Mouse (Mus musculus) intestine, embryonic 14.5 days (tissue): ENCODE data around the gene Dpp6. TPM values are rescaled to one million over a fixed set of nuclear protein-coding genes. Genes with fewer than 3 reads are reported as not detected.

ENCODE experiments used
- ATAC-seq: fragments of 200-750 bp; cut with Nextera tagmentation; replicated peaks from 2 replicates; pipeline ENCODE4 v1.8.0; 2017; ENCODE audit warnings: low read depth, moderate number of reproducible peaks, moderate TSS enrichment, moderate library complexity; ENCODE audit not compliant: low FRiP score, low TSS enrichment
- DNase-seq: peaks from one replicate; pipeline ENCODE4 v3.0.0-alpha.2; 2018; ENCODE audit warnings: low spot score
- H3K27ac ChIP-seq: fragments of 300-500 bp; sonication (generic); 2 replicates; pipeline ENCODE4 v1.5.1; 2014; ENCODE audit warnings: low read depth, mild to moderate bottlenecking, control low read depth
- H3K27me3 ChIP-seq: fragments of 300-500 bp; sonication (generic); replicated peaks from 2 replicates; pipeline ENCODE4 v1.6.1; 2014; ENCODE audit warnings: low read length, control low read depth; ENCODE audit not compliant: control insufficient read depth, insufficient read depth
- H3K36me3 ChIP-seq: fragments of 300-500 bp; sonication (generic); 2 replicates; pipeline ENCODE4 v1.6.1; 2014; ENCODE audit warnings: low read length, control low read depth; ENCODE audit not compliant: control insufficient read depth, insufficient read depth
- H3K4me1 ChIP-seq: fragments of 300-500 bp; sonication (generic); replicated peaks from 2 replicates; pipeline ENCODE4 v1.6.1; 2014; ENCODE audit warnings: low read length, control low read depth, mixed read lengths; ENCODE audit not compliant: control insufficient read depth, insufficient read depth
- H3K4me2 ChIP-seq: fragments of 300-500 bp; sonication (generic); 2 replicates; pipeline ENCODE4 v1.6.1; 2014; ENCODE audit warnings: low read length
- H3K4me3 ChIP-seq: fragments of 300-500 bp; sonication (generic); 2 replicates; pipeline ENCODE4 v1.5.1; 2014; ENCODE audit warnings: low read depth, low read length, control low read depth, mixed read lengths
- H3K9ac ChIP-seq: fragments of 300-500 bp; sonication (generic); 2 replicates; pipeline ENCODE4 v1.6.1; 2014; ENCODE audit warnings: mild to moderate bottlenecking, low read length
- H3K9me3 ChIP-seq: fragments of 300-500 bp; sonication (generic); 2 replicates; pipeline ENCODE4 v1.6.1; 2016; ENCODE audit warnings: low read length, control low read depth; ENCODE audit not compliant: control insufficient read depth
- WGBS: fragments of 180-500 bp; shearing (Covaris S2); extraction: QIAGEN DNeasy Blood & Tissue Kit; methylation state at CpG from one replicate; pipeline ENCODE4 v1.1.7; 2014; 5-methylcytosine and 5-hydroxymethylcytosine counted together
- polyA plus RNA-seq: library from polyadenylated mRNA; unstranded; fragments of >200 nt; fragmentation: Nextera tagmentation; extraction: Ambion mirVana; gene quantifications from 2 replicates; pipeline ENCODE4 v1.2.1, GENCODE M21; 2014

Gene Dpp6
- polyA plus RNA-seq, 1 experiment from 2014 or later, result 2.0 TPM

GRCm38 (mm10) chr5:27274781-27275395 is 457.9 kb downstream of the Dpp6 start:
- WGBS, result 60% methylated on average over 8 of the region's 8 CpGs

DNA sequence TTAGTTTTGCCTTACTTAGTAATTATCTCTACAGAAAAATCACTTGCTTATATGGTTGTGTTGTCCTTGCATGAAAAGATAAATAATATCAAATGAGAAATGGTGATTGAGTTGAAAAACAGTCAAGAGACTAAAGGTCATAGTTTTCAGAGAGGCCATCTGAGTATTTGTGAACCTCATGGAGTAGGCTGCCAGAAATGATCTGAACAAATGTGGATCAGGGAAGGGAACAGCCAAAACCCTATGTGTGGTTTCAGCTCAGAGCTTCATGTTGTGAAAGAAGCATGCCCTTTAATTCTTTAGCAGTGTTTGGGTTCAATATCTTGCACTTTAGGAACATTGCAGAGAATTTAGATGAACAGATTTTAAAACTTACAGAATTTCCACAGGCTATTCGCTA is 458.9 kb downstream of the Dpp6 start:
- DNase-seq, result no peak
- Histone ChIP-seq H3K27ac (no peak overlapping the region), H3K4me1 (no peaks in the 10 kb centered on the region), H3K4me2 (no peak overlapping the region), H3K4me3 (no peak overlapping the region), H3K9me3 (no peaks in the 10 kb centered on the region), H3K36me3 (no peaks in the 10 kb centered on the region), H3K9ac (no peak overlapping the region), H3K27me3 (no peaks in the 10 kb centered on the region)
- 63% methylated on average over 1 of the region's 1 CpGs for WGBS
- ATAC-seq, result no peak

More at GRCm38 (mm10) chr5:27274781-27275395, 457.9 kb downstream of the Dpp6 start:
- no peak for DNase-seq
- no peak for ATAC-seq
- no peak overlapping the region for H3K27ac ChIP-seq
- no peaks in the 10 kb centered on the region for H3K36me3 ChIP-seq
- H3K4me1 ChIP-seq, result no peaks in the 10 kb centered on the region
- H3K9ac ChIP-seq, result no peak overlapping the region
- no peaks in the 10 kb centered on the region for H3K9me3 ChIP-seq
- no peak overlapping the region for H3K4me3 ChIP-seq
- H3K4me2 ChIP-seq, result no peak overlapping the region
- no peaks in the 10 kb centered on the region for H3K27me3 ChIP-seq

- Histone ChIP-seq H3K27me3 (no peaks in the 10 kb centered on the region), H3K36me3 (no peaks in the 10 kb centered on the region), H3K4me1 (no peaks in the 10 kb centered on the region), H3K9me3 (no peaks in the 10 kb centered on the region), H3K27ac (no peak overlapping the region), H3K4me2 (no peak overlapping the region), H3K4me3 (no peak overlapping the region), H3K9ac (no peak overlapping the region)
- DNase-seq (no peak), ATAC-seq (no peak)
- 53% methylated on average over 10 of the region's 10 CpGs for WGBS
Observed at GRCm38 (mm10) chr5:27278120-27278645, 461.2 kb downstream of the Dpp6 start.

GRCm38 (mm10) chr5:27286876-27287275 is 469.9 kb downstream of the Dpp6 start:
- H3K9ac ChIP-seq, result no peak overlapping the region
- H3K9me3 ChIP-seq, result no peaks in the 10 kb centered on the region
- DNase-seq, result no peak
- no peak overlapping the region for H3K4me2 ChIP-seq
- H3K4me1 ChIP-seq, result no peaks in the 10 kb centered on the region
- no peak for ATAC-seq
- no peak overlapping the region for H3K27ac ChIP-seq
- no peak overlapping the region for H3K4me3 ChIP-seq
- no peaks in the 10 kb centered on the region for H3K27me3 ChIP-seq
- no peaks in the 10 kb centered on the region for H3K36me3 ChIP-seq
- WGBS, result 76% methylated on average over 4 of the region's 4 CpGs

DNA sequence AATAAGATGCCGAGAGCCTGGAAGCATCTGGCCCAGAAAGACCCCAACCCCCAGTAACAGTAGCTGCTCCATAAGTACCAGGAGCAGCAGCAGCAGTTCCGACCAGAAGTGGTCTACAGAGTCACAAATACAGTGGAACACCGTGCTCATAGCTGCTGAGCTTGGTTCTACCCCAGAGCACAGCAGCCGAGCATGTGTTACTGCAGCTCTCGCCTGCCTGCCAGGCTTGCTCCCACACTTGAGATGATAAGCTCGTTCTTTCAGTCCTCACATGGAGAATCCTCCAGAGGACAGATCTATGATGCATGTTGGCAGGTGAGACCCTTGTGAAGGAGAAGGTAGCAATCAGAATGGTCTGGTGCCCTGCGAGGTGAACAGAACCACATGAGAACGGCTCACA is 474.4 kb downstream of the Dpp6 start:
- no peaks in the 10 kb centered on the region for H3K27me3 ChIP-seq
- no peaks in the 10 kb centered on the region for H3K9me3 ChIP-seq
- no peaks in the 10 kb centered on the region for H3K4me1 ChIP-seq
- no peak overlapping the region for H3K4me3 ChIP-seq
- no peaks in the 10 kb centered on the region for H3K36me3 ChIP-seq
- ATAC-seq (no peak), DNase-seq (no peak)
- WGBS, result 80% methylated on average over 8 of the region's 8 CpGs
- no peak overlapping the region for H3K4me2 ChIP-seq
- no peak overlapping the region for H3K27ac ChIP-seq
- H3K9ac ChIP-seq, result no peak overlapping the region

- Histone ChIP-seq H3K4me1 (no peaks in the 10 kb centered on the region), H3K4me3 (no peak overlapping the region), H3K27me3 (no peaks in the 10 kb centered on the region), H3K27ac (no peak overlapping the region), H3K4me2 (no peak overlapping the region), H3K9ac (no peak overlapping the region), H3K9me3 (no peaks in the 10 kb centered on the region), H3K36me3 (no peaks in the 10 kb centered on the region)
- no peak for DNase-seq
- WGBS, result 92% methylated on average over 7 of the region's 7 CpGs
- no peak for ATAC-seq
Observed at GRCm38 (mm10) chr5:27292236-27292635, 475.2 kb downstream of the Dpp6 start.

GRCm38 (mm10) chr5:27304115-27304514 is 487.1 kb downstream of the Dpp6 start:
- WGBS, result 58% methylated on average over 2 of the region's 2 CpGs
- Histone ChIP-seq H3K9ac (no peak overlapping the region), H3K36me3 (no peaks in the 10 kb centered on the region), H3K4me3 (no peak overlapping the region), H3K4me2 (no peak overlapping the region), H3K9me3 (no peaks in the 10 kb centered on the region), H3K27me3 (no peaks in the 10 kb centered on the region), H3K4me1 (no peaks in the 10 kb centered on the region), H3K27ac (no peak overlapping the region)
- DNase-seq (no peak), ATAC-seq (no peak)

DNA sequence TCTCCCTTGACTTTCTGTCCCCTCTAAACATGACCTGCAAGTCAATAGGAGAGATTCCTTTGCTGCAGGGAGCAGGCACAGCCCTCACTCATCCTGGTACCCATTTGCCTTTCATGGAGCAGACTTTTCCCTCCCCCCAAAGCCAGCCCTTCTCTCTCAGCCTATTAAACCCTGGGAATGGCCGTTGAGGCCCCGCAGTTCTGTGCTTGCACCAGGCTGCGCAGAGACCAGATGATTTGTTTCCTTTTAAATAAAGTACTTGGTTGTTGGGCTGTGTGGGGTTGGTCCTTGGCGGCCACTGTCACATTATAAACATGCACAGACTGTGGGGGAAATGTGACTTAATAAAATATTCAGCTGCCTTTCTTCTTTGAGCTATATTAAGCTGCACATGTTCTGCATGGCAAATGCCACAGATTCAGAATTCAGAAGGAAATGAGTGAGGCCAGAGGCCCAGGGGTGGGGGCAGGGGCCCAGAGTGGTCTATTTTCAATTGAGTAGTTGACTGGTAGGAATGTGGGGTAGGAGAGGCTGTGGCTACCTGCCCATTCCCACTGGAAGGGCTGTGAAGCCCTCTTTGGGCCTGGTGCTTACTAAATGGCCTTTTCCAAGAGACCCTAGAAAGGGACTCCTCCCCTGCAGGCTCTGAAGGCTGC is 489.6 kb downstream of the Dpp6 start:
- WGBS, result 31% methylated on average over 4 of the region's 4 CpGs
- no peak for DNase-seq

GRCm38 (mm10) chr5:27310217-27310616 is 493.2 kb downstream of the Dpp6 start:
- Histone ChIP-seq H3K9ac (no peak overlapping the region), H3K4me1 (no peaks in the 10 kb centered on the region), H3K27ac (no peak overlapping the region), H3K4me3 (no peak overlapping the region), H3K36me3 (no peaks in the 10 kb centered on the region), H3K4me2 (no peak overlapping the region), H3K27me3 (no peaks in the 10 kb centered on the region), H3K9me3 (no peaks in the 10 kb centered on the region)
- no peak for DNase-seq
- 53% methylated on average over 2 of the region's 2 CpGs for WGBS
- ATAC-seq, result no peak

More for the DNA sequence above, 489.6 kb downstream of the Dpp6 start:
- Histone ChIP-seq H3K4me1 (no peaks in the 10 kb centered on the region), H3K27ac (no peak overlapping the region), H3K9me3 (no peaks in the 10 kb centered on the region), H3K36me3 (no peaks in the 10 kb centered on the region), H3K27me3 (no peaks in the 10 kb centered on the region), H3K4me2 (no peak overlapping the region), H3K9ac (no peak overlapping the region), H3K4me3 (no peak overlapping the region)
- ATAC-seq, result no peak
